Mouse (Mus musculus): ENCODE results near the gene Il12a.

The Il12a gene

GRCm38 (mm10) chr3:68686852-68687560, 3.4 kb upstream of the Il12a start:
- DNase-seq (ENCODE audit: low spot score) = peak; percentile 15

- no peak for DNase-seq (ENCODE audit: low spot score)
Observed at GRCm38 (mm10) chr3:68689346-68689745, 1.1 kb upstream of the Il12a start.

DNA sequence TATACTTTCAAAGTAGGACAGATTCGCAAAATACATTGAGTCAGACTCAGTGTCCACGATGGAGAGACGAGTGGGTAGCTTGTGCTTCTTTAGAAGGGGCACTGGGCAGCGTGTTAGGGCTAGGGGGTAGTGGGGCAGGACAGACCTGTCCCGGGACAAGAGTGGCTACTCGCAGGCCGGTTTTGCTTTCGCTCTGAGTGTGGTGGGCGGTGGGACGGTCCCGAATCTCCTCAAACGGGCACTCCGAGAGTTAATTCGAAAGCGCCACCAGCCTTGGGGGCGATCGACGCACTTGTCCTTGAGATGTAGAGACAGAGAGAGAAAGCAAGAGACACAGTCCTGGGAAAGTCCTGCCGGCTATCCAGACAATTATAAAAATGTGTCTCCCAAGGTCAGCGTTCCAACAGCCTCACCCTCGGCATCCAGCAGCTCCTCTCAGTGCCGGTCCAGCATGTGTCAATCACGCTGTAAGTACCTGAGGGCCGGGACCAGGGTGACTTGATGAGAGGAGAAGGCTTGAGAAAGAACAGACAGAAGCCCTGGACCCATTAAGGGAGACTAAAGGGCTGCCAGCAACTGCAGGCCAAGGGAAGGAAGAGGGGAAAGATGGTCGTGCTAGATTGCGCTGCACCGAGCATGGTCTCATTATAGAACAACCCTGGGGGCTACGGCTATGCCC, 795 bp downstream of the Il12a start:
- peak; percentile 2 for DNase-seq (ENCODE audit: low spot score)

GRCm38 (mm10) chr3:68691938-68692599, 1.6 kb downstream of the Il12a start:
- peak; percentile 1 for DNase-seq (ENCODE audit: low spot score)

DNA sequence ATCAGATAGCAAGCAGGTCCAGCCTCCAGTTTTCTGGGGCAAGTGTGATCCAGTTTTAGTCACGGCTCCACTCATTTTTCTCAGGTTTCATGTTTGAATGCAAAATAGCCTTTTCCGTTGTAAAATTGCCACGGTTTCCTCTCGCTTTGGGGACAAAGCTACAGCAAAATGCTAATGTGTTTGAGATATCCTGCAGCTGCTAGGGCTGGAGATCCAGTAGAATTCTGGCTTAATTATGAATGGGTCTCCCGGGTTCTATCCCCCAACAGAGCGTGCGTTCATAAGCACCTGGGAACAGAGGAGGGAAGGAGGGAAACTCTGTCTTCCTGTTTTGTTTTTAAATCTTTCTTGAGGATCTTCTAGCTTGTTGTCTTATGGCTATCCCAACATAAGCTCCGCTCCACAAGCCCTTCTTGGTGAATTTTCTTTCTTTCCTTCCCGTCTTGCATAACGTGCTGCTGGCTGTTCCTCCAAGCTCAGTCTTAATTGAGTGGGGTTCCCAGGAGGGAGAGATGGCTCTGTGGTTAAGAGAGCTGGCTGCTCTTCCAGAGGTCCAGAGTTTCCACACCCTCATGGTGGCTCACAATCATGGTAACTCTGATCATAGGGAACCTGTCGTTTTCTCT, 2.3 kb downstream of the Il12a start:
- DNase-seq (ENCODE audit: low spot score) = peak; percentile 6

GRCm38 (mm10) chr3:68693441-68694048, 3.1 kb downstream of the Il12a start:
- peak; percentile 70 for DNase-seq (ENCODE audit: low spot score)

- no peak for DNase-seq (ENCODE audit: low spot score)
Observed at GRCm38 (mm10) chr3:68695321-68695720, 4.9 kb downstream of the Il12a start.

DNA sequence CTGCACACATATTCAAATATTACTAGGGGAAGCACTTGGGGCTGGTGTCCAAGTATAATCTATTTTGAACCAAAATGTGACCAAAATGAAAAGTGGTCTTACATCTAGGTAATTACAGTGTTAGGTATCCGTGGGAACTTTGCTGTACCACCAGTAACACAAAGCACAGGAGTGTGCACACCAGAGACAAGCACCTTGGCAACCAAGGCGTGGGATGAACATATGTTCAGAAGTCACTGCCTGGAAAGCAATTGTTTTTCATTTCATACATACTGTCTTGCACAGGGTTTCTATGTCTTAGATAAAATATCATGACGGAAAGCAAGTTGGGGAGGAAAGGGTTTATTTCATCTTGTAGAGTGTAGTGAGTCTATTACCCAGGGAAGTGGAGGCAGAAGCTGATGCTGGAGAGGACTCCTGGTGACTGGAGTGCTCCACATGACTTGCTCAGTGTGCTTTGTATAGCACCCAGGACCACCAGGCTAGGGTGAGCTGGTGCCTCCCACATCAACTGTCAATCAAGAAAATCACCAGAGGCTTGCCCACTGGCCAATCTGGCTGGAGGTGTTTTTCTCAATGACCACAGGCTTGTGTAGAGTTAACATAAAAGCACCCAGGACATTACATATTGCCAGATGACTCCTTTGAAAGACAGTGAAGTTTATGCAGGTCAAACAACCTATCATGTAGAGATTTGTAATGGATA, 6.2 kb downstream of the Il12a start:
- DNase-seq (ENCODE audit: low spot score) = no peak

DNA sequence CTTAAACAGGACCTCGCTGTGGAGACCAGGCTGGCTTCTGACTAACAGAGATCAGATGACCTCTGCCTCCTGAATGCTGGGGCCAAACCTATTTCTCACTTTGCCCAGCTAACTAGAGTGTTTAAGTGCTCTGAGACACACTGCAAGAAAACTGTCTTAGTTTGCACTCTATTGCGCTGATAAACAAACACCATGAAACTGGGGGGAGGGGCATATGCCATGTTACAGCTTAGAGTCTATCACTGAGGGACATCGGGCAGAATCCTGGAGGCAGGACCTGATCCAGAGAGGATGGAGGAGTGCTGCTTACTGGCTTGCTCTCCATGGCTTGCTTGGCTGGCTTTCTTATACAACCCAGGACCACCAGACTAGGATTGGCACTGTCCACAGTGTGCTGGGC, 8.2 kb downstream of the Il12a start:
- no peak for DNase-seq (ENCODE audit: low spot score)

GRCm38 (mm10) chr3:68700091-68700490, 9.6 kb downstream of the Il12a start:
- no peak for DNase-seq (ENCODE audit: low spot score)

DNA sequence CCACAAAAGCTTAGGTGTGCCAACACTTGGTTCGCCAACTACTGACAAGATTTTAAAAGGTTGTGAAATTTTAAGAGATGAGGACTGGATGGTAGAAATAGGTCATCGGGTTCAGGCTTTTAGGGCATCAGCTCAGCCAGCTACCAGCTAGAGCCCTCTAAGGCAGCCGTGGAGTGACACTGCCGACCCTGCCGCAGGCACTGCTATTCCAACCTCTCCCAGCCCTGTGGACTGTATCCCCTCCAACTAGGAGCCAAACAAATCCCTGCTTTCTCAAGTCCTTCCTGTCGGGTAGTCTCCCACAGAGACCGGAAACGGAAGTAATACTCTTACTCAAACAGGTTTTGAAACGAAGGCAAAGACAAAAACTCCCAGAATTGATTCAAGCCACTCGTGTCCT, 15.9 kb downstream of the Il12a start:
- DNase-seq (ENCODE audit: low spot score) = no peak

- DNase-seq (ENCODE audit: low spot score) = peak; percentile 49
Observed at GRCm38 (mm10) chr3:68708230-68708629, 17.8 kb downstream of the Il12a start.

DNA sequence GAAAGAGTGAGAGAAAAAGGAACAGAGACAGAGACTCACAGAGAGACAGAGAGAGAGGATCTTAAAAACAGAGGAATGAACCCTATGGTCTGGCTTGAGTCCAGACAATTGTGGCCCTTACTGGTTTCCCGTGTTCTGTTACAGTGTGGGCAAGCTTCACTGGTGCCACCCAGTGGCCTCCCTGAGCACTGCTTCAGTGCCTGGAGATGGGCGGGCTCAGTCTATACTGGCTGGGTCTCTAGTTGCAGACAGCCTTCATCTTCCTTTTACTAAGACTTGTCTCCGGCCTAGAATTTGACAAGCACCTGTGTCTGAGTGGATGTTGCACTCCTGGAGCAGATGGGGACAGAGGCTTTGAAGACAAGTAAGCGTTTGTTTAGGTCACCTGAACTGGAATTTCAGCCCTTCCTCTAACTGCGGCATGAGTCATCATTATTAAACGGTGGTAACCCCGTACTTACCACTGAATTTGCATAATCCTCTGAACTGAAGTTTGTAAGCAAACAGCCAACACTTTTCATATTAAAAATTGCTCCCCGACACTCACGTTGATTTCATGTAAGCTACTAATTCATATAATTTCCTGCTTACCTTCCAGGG, 18.9 kb downstream of the Il12a start:
- peak; percentile 63 for DNase-seq (ENCODE audit: low spot score)

DNA sequence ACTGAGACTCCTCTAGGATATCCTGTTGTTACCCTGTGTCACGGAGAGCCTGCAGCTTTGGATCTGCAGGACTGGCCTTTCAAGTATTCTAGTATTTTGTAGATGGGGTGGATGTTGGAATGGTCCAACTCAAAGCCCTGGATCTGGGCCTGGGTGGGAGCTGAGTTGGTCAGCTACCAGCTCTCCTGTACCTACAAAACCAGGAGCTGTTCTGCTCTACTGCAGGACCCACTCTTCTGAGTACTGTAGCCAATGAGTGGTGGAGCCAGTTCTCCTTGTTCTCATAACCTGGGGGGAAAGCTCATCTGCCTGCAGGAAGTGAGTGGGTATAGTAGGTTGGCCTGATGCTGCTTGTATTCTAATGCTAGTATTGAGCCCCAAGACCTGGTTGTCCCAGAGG, 20.0 kb downstream of the Il12a start:
- no peak for DNase-seq (ENCODE audit: low spot score)

DNA sequence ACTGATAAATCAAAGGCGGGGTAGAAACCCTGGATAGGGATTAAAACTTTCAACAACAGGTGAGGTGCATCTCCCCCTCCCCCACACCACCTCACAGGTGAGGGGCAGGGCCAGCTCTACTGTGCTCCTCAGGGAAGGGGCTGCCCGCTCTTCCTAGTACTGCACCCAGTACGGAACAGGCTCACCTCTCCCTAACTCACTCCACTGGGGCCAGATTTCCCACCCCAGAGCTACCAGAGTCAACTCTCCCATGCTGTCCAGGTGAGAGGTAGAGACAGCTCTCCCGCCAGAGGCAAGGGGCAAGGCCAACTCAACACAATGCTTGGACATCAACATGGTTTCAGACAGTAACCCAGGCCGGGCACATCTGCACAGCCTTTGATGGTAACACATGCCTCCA, 21.1 kb downstream of the Il12a start:
- DNase-seq (ENCODE audit: low spot score) = no peak

GRCm38 (mm10) chr3:68713550-68713949, 23.1 kb downstream of the Il12a start:
- peak; percentile 67 for DNase-seq (ENCODE audit: low spot score)

DNA sequence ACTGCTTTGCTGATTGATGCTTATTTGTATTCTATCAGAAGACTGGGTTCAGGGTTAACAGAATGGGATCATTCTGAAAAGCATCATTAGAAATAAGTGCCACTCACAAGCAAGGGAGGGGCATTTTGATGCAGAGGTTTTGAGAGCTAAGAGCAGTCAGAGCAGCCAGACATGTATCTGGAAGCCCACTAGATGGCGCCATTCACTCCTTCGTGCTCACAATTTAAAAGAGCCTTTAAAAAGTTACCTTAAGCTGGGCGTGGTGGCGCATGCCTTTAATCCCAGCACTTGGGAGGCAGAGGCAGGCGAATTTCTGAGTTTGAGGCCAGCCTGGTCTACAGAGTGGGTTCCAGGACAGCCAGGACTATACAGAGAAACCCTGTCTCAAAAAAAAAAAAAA, 26.9 kb downstream of the Il12a start:
- peak; percentile 43 for DNase-seq (ENCODE audit: low spot score)

DNA sequence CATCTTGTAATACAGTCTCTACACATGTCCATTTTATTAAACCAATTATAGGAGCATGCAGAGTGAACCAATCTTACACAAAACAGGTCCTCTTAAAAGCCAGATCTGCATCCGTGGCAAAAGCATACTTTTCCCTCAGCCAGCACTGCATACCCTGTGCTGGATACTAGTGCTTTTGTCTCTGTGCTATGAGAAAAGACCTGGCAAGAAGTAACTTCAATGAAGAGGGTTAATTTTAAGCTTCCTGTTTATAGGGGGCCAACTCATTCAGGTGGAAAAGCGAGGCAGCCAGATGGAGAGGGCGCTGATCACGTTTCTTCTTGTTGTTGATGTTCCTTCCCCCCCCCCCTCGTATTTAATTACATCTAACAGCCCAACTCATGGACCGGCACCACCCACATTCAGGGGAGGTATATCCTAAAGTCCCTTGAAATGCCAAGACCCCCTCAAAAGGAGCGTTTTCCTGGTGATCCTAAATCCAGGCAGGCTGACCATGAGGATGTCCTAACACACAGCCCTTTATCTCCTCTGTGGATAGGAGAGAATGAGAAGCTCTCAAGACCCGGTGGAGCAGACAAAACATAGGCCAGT, 28.9 kb downstream of the Il12a start:
- DNase-seq (ENCODE audit: low spot score) = no peak

GRCm38 (mm10) chr3:68720258-68720657, 29.8 kb downstream of the Il12a start:
- peak; percentile 30 for DNase-seq (ENCODE audit: low spot score)

DNA sequence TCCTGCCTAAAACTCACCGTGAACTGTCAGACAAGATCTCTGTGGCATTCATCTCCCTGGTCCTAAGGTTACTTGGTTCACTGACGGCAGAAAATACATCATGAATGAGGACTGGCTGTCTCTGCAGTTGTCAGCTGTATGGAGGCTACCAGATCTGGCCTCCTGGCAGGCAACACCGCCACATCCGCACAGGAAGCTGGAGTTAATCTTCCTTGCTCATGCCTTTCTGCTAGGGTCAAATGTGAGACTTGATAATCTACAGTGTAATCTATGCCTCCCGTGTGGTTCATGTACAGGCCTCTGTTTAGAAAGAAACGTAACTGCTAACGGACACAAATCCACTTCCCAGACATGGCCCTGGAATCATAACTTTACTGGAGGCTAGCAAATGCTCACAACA, 51.5 kb downstream of the Il12a start:
- no peak for DNase-seq (ENCODE audit: low spot score)

Measured in urinary bladder, postnatal 14 days (tissue).